Mouse (Mus musculus): ENCODE data around the gene Arx. TPM values are rescaled to one million over a fixed set of nuclear protein-coding genes. Genes with fewer than 3 reads are reported as not detected.

The Arx gene
- 0.05 TPM in 1 of 2 replicates, not detected in the other for polyA plus RNA-seq (2015; fragmentation: Nextera tagmentation; extraction: Ambion mirVana)

- WGBS (ENCODE audit: insufficient replicate concordance), result 18% methylated on average over 31 of the region's 31 CpGs
- 0 out of 2 replicates have a peak, but pooled peaks have one; percentile 49 for ATAC-seq (ENCODE audit: insufficient read depth)
- H3K4me2 ChIP-seq, result no peak within 1 kb of the TSS
These were observed at the start of gene Arx for GRCm38 (mm10) chrX:93286291-93286893. Gene Arx (plus strand): TSS chrX:93286445.

GRCm38 (mm10) chrX:93251329-93251728 is 34.9 kb upstream of the Arx start:
- no peak overlapping the region for H3K27ac ChIP-seq (replicated peaks)
- H3K27me3 ChIP-seq, result no peaks in the 10 kb centered on the region
- no peak overlapping the region for H3K4me3 ChIP-seq (replicated peaks)
- 46% methylated on average over 1 of the region's 1 CpGs for WGBS (ENCODE audit: insufficient replicate concordance)
- no peak overlapping the region for H3K4me2 ChIP-seq
- ATAC-seq (ENCODE audit: insufficient read depth), result no peak
- H3K36me3 ChIP-seq (replicated peaks), result no peaks in the 10 kb centered on the region
- no peaks in the 10 kb centered on the region for H3K9me3 ChIP-seq (replicated peaks)
- H3K4me1 ChIP-seq (replicated peaks), result no peaks in the 10 kb centered on the region
- no peak overlapping the region for H3K9ac ChIP-seq

More at GRCm38 (mm10) chrX:93286291-93286893, at the start of gene Arx:
- Histone ChIP-seq H3K27ac (replicated peaks) (no peak within 1 kb of the TSS), H3K9ac (no peak within 1 kb of the TSS), H3K36me3 (replicated peaks) (no peaks in the 10 kb centered on the region), H3K4me1 (replicated peaks) (peaks cover 5% of the 10 kb centered on the region; the same call in 1 of the 2 replicates), H3K27me3 (peaks cover 97% of the 10 kb centered on the region), H3K9me3 (replicated peaks) (no peaks in the 10 kb centered on the region), H3K4me3 (replicated peaks) (no peak within 1 kb of the TSS)

GRCm38 (mm10) chrX:93275689-93276088 is 10.6 kb upstream of the Arx start:
- H3K36me3 ChIP-seq (replicated peaks), result no peaks in the 10 kb centered on the region
- 40% methylated on average over 3 of the region's 3 CpGs for WGBS (ENCODE audit: insufficient replicate concordance)
- H3K9me3 ChIP-seq (replicated peaks), result no peaks in the 10 kb centered on the region
- H3K4me1 ChIP-seq (replicated peaks), result no peaks in the 10 kb centered on the region
- no peak for ATAC-seq (ENCODE audit: insufficient read depth)
- H3K4me2 ChIP-seq, result no peak overlapping the region
- H3K27me3 ChIP-seq, result peaks cover 29% of the 10 kb centered on the region
- H3K27ac ChIP-seq (replicated peaks), result no peak overlapping the region
- H3K9ac ChIP-seq, result no peak overlapping the region
- no peak overlapping the region for H3K4me3 ChIP-seq (replicated peaks)

GRCm38 (mm10) chrX:93279940-93280339 is 6.3 kb upstream of the Arx start:
- H3K4me3 ChIP-seq (replicated peaks), result no peak overlapping the region
- no peak overlapping the region for H3K4me2 ChIP-seq
- H3K4me1 ChIP-seq (replicated peaks), result no peaks in the 10 kb centered on the region
- no peaks in the 10 kb centered on the region for H3K9me3 ChIP-seq (replicated peaks)
- no peak for ATAC-seq (ENCODE audit: insufficient read depth)
- no peaks in the 10 kb centered on the region for H3K36me3 ChIP-seq (replicated peaks)
- peaks cover 68% of the 10 kb centered on the region for H3K27me3 ChIP-seq
- WGBS (ENCODE audit: insufficient replicate concordance), result 31% methylated on average over 6 of the region's 11 CpGs
- no peak overlapping the region for H3K9ac ChIP-seq
- no peak overlapping the region for H3K27ac ChIP-seq (replicated peaks)

GRCm38 (mm10) chrX:93281028-93281723 is 5.1 kb upstream of the Arx start:
- H3K36me3 ChIP-seq (replicated peaks), result no peaks in the 10 kb centered on the region
- 13% methylated on average over 23 of the region's 23 CpGs for whole genome bisulfite sequencing (ENCODE audit: insufficient replicate concordance)
- H3K27me3 ChIP-seq, result peaks cover 76% of the 10 kb centered on the region
- ATAC-seq (ENCODE audit: insufficient read depth), result no peak
- H3K4me3 ChIP-seq (replicated peaks), result no peak overlapping the region
- H3K9me3 ChIP-seq (replicated peaks), result no peaks in the 10 kb centered on the region
- H3K27ac ChIP-seq (replicated peaks), result no peak overlapping the region
- no peaks in the 10 kb centered on the region for H3K4me1 ChIP-seq (replicated peaks)
- no peak overlapping the region for H3K9ac ChIP-seq
- peak overlapping the region; percentile 32; the same call in 1 of the 2 replicates for H3K4me2 ChIP-seq

GRCm38 (mm10) chrX:93281756-93282155 is 4.5 kb upstream of the Arx start:
- no peak for ATAC-seq (ENCODE audit: insufficient read depth)
- Histone ChIP-seq H3K4me1 (replicated peaks) (no peaks in the 10 kb centered on the region), H3K4me2 (0 out of 2 replicates have a peak overlapping the region, but pooled peaks have one; percentile 32), H3K9ac (no peak overlapping the region), H3K27me3 (peaks cover 81% of the 10 kb centered on the region), H3K9me3 (replicated peaks) (no peaks in the 10 kb centered on the region), H3K27ac (replicated peaks) (no peak overlapping the region), H3K36me3 (replicated peaks) (no peaks in the 10 kb centered on the region), H3K4me3 (replicated peaks) (no peak overlapping the region)
- WGBS (ENCODE audit: insufficient replicate concordance), result 19% methylated on average over 5 of the region's 5 CpGs

GRCm38 (mm10) chrX:93285091-93285490 is 1.2 kb upstream of the Arx start:
- Histone ChIP-seq H3K27me3 (peaks cover 94% of the 10 kb centered on the region), H3K9me3 (replicated peaks) (no peaks in the 10 kb centered on the region), H3K4me1 (replicated peaks) (peaks cover 5% of the 10 kb centered on the region; the same call in 1 of the 2 replicates), H3K4me2 (no peak overlapping the region), H3K4me3 (replicated peaks) (no peak overlapping the region), H3K27ac (replicated peaks) (no peak overlapping the region), H3K9ac (no peak overlapping the region), H3K36me3 (replicated peaks) (no peaks in the 10 kb centered on the region)
- no peak for ATAC-seq (ENCODE audit: insufficient read depth)
- WGBS (ENCODE audit: insufficient replicate concordance), result 16% methylated on average over 10 of the region's 10 CpGs

GRCm38 (mm10) chrX:93288339-93288738 is 2.1 kb downstream of the Arx start:
- WGBS (ENCODE audit: insufficient replicate concordance), result 8% methylated on average over 21 of the region's 37 CpGs
- ATAC-seq (ENCODE audit: insufficient read depth), result no peak
- Histone ChIP-seq H3K4me1 (replicated peaks) (peaks cover 5% of the 10 kb centered on the region; the same call in 1 of the 2 replicates), H3K27me3 (peaks cover 97% of the 10 kb centered on the region), H3K9ac (no peak overlapping the region), H3K9me3 (replicated peaks) (no peaks in the 10 kb centered on the region), H3K27ac (replicated peaks) (no peak overlapping the region), H3K36me3 (replicated peaks) (no peaks in the 10 kb centered on the region), H3K4me2 (peak overlapping the region; percentile 51), H3K4me3 (replicated peaks) (peak overlapping the region; percentile 32)

GRCm38 (mm10) chrX:93289076-93289475 is 2.8 kb downstream of the Arx start:
- peaks cover 100% of the 10 kb centered on the region for H3K27me3 ChIP-seq
- peaks cover 5% of the 10 kb centered on the region; the same call in 1 of the 2 replicates for H3K4me1 ChIP-seq (replicated peaks)
- no peak overlapping the region for H3K27ac ChIP-seq (replicated peaks)
- H3K36me3 ChIP-seq (replicated peaks), result no peaks in the 10 kb centered on the region
- no peak overlapping the region for H3K9ac ChIP-seq
- ATAC-seq (ENCODE audit: insufficient read depth), result no peak
- peak overlapping the region; percentile 51 for H3K4me2 ChIP-seq
- H3K4me3 ChIP-seq (replicated peaks), result peak overlapping the region; percentile 32
- 18% methylated on average over 37 of the region's 37 CpGs for WGBS (ENCODE audit: insufficient replicate concordance)
- no peaks in the 10 kb centered on the region for H3K9me3 ChIP-seq (replicated peaks)

- Histone ChIP-seq H3K9ac (no peak overlapping the region), H3K9me3 (replicated peaks) (no peaks in the 10 kb centered on the region), H3K4me1 (replicated peaks) (peaks cover 5% of the 10 kb centered on the region; the same call in 1 of the 2 replicates), H3K4me2 (no peak overlapping the region), H3K36me3 (replicated peaks) (no peaks in the 10 kb centered on the region), H3K4me3 (replicated peaks) (no peak overlapping the region), H3K27me3 (peaks cover 100% of the 10 kb centered on the region), H3K27ac (replicated peaks) (no peak overlapping the region)
- WGBS (ENCODE audit: insufficient replicate concordance), result 7% methylated on average over 12 of the region's 12 CpGs
- ATAC-seq (ENCODE audit: insufficient read depth), result no peak
These were observed 3.7 kb downstream of the Arx start for GRCm38 (mm10) chrX:93289851-93290380.

GRCm38 (mm10) chrX:93292031-93292430 is 5.8 kb downstream of the Arx start:
- Histone ChIP-seq H3K9me3 (replicated peaks) (no peaks in the 10 kb centered on the region), H3K27me3 (peaks cover 100% of the 10 kb centered on the region), H3K9ac (no peak overlapping the region), H3K27ac (replicated peaks) (no peak overlapping the region), H3K4me2 (no peak overlapping the region), H3K36me3 (replicated peaks) (no peaks in the 10 kb centered on the region), H3K4me3 (replicated peaks) (no peak overlapping the region), H3K4me1 (replicated peaks) (peaks cover 5% of the 10 kb centered on the region; the same call in 1 of the 2 replicates)
- 21% methylated on average over 6 of the region's 6 CpGs for whole genome bisulfite sequencing (ENCODE audit: insufficient replicate concordance)
- no peak for ATAC-seq (ENCODE audit: insufficient read depth)

Measured in liver, embryonic 15.5 days (tissue).